Mouse (Mus musculus) brain, embryonic 18.5 days (tissue): ENCODE measurements around the gene Slc7a6os.
"Not testable (repeated sequence)": the region's sequence is repeated elsewhere in the genome, so short reads cannot be mapped to it uniquely, and the experiment has no call there.

Experiments used
- DNase-seq: peaks from one replicate; pipeline ENCODE4 v3.0.0-alpha.2; 2012; ENCODE audit warnings: low read depth, low spot score

Gene Slc7a6os

GRCm38 (mm10) chr8:106210821-106211345 lies at the start of gene Slc7a6os, which contains the start of gene Prmt7:
Gene Slc7a6os, minus strand, starts transcription at chr8:106210935.
Gene Prmt7, plus strand, starts transcription at chr8:106210936.
- peak; percentile 88 for DNase-seq

GRCm38 (mm10) chr8:106259579-106260255 lies 49.0 kb upstream of the Slc7a6os start:
- DNase-seq = no peak

- DNase-seq = no peak
Measured at GRCm38 (mm10) chr8:106258169-106258568, 47.4 kb upstream of the Slc7a6os start.

- DNase-seq = no peak
Measured at GRCm38 (mm10) chr8:106250186-106250585, 39.5 kb upstream of the Slc7a6os start.

- no peak for DNase-seq
Measured at GRCm38 (mm10) chr8:106237106-106237505, 26.4 kb upstream of the Slc7a6os start.

- DNase-seq = no peak
Measured at GRCm38 (mm10) chr8:106234567-106235261, 24.0 kb upstream of the Slc7a6os start.

- DNase-seq = no peak
Measured at GRCm38 (mm10) chr8:106232751-106233150, 22.0 kb upstream of the Slc7a6os start.

- no peak for DNase-seq
Measured at GRCm38 (mm10) chr8:106231536-106231935, 20.8 kb upstream of the Slc7a6os start.

- no peak for DNase-seq
Measured at GRCm38 (mm10) chr8:106226589-106226988, 15.9 kb upstream of the Slc7a6os start.

GRCm38 (mm10) chr8:106219620-106220019 lies 8.9 kb upstream of the Slc7a6os start:
- no peak for DNase-seq

- DNase-seq = no peak
Measured at GRCm38 (mm10) chr8:106213959-106214358, 3.2 kb upstream of the Slc7a6os start.

- DNase-seq = no peak
Measured at GRCm38 (mm10) chr8:106211421-106211820, 686 bp upstream of the Slc7a6os start.

GRCm38 (mm10) chr8:106210035-106210731 lies 552 bp downstream of the Slc7a6os start:
- DNase-seq = no peak

- DNase-seq = not testable (repeated sequence)
Measured at GRCm38 (mm10) chr8:106199596-106199995, 11.1 kb downstream of the Slc7a6os start.

GRCm38 (mm10) chr8:106198741-106199140 lies 12.0 kb downstream of the Slc7a6os start:
- DNase-seq = no peak

- no peak for DNase-seq
Measured at GRCm38 (mm10) chr8:106194062-106194461, 16.7 kb downstream of the Slc7a6os start.

GRCm38 (mm10) chr8:106193162-106193561 lies 17.6 kb downstream of the Slc7a6os start:
- DNase-seq = no peak

GRCm38 (mm10) chr8:106191639-106192038 lies 19.1 kb downstream of the Slc7a6os start:
- no peak for DNase-seq

GRCm38 (mm10) chr8:106189162-106189561 lies 21.6 kb downstream of the Slc7a6os start:
- DNase-seq = no peak

GRCm38 (mm10) chr8:106186394-106186793 lies 24.3 kb downstream of the Slc7a6os start:
- no peak for DNase-seq

- DNase-seq = no peak
Measured at GRCm38 (mm10) chr8:106185628-106186270, 25.0 kb downstream of the Slc7a6os start.

GRCm38 (mm10) chr8:106178428-106178827 lies 32.3 kb downstream of the Slc7a6os start:
- DNase-seq = no peak
